Mouse (Mus musculus) myocyte (in vitro differentiated cells): ENCODE results near the gene Sumo2. TPM values are rescaled to one million over a fixed set of nuclear protein-coding genes. Genes with fewer than 3 reads are reported as not detected.
A peak's percentile ranks its signal among the peaks of the same experiment; 100 is the strongest.

ENCODE experiments used
- H3K27me3 ChIP-seq: one replicate; pipeline ENCODE4 v1.6.1; 2011; ENCODE audit not compliant: control insufficient read depth, insufficient read depth, insufficient read length
- H3K36me3 ChIP-seq: one replicate; pipeline ENCODE4 v1.6.1; 2011; ENCODE audit not compliant: control insufficient read depth, insufficient read depth
- H3K4me2 ChIP-seq: one replicate; pipeline ENCODE4 v1.6.1; 2011; ENCODE audit warnings: low read depth, control low read depth
- H3K4me3 ChIP-seq: one replicate; pipeline ENCODE4 v1.5.1; 2011; ENCODE audit warnings: mild to moderate bottlenecking, control low read depth, moderate library complexity
- H3K79me2 ChIP-seq: one replicate; pipeline ENCODE4 v1.6.1; 2011; ENCODE audit not compliant: control insufficient read depth, insufficient read depth
- H3ac ChIP-seq: one replicate; pipeline ENCODE4 v1.6.1; 2011; ENCODE audit not compliant: control insufficient read depth, insufficient read length
- CEBPB ChIP-seq: IDR thresholded peaks from 2 replicates; pipeline ENCODE4 v1.6.1; 2011; ENCODE audit warnings: mild to moderate bottlenecking, moderate library complexity; ENCODE audit not compliant: poor library complexity, insufficient read depth, severe bottlenecking
- E2F4 ChIP-seq: IDR thresholded peaks from one replicate; pipeline ENCODE4 v1.6.1; 2011; ENCODE audit warnings: mild to moderate bottlenecking, control low read depth, moderate library complexity; ENCODE audit not compliant: insufficient read depth
- MAX ChIP-seq: IDR thresholded peaks from one replicate; pipeline ENCODE4 v1.6.1; 2011; ENCODE audit warnings: low read depth, mild to moderate bottlenecking, control low read depth
- MYOD1 ChIP-seq, 3 experiments: IDR thresholded peaks; one replicate each; pipeline ENCODE4 v1.6.1; 2011; ENCODE audit warnings: control low read depth in 2 of 3, low read depth in 2 of 3, mild to moderate bottlenecking in 2 of 3, moderate library complexity in 1 of 3; ENCODE audit not compliant: insufficient read length in 2 of 3, control insufficient read depth in 1 of 3
- MYOG ChIP-seq, 3 experiments: IDR thresholded peaks; one replicate each; pipeline ENCODE4 v1.6.1; 2011; ENCODE audit warnings: control low read depth in 2 of 3, low read depth in 2 of 3, mild to moderate bottlenecking in 2 of 3; ENCODE audit not compliant: insufficient read length in 2 of 3, control insufficient read depth in 1 of 3, insufficient read depth in 1 of 3
- POLR2A ChIP-seq: IDR thresholded peaks from one replicate; pipeline ENCODE4 v1.6.1; 2011; ENCODE audit warnings: low read depth, mild to moderate bottlenecking, control low read depth, moderate library complexity; ENCODE audit not compliant: insufficient read length
- POLR2AphosphoS2 ChIP-seq: IDR thresholded peaks from one replicate; pipeline ENCODE4 v1.6.1; 2011; ENCODE audit warnings: low read depth, control low read depth; ENCODE audit not compliant: insufficient read length
- REST ChIP-seq: IDR thresholded peaks from one replicate; pipeline ENCODE4 v1.6.1; 2011; ENCODE audit warnings: mild to moderate bottlenecking, control low read depth, moderate library complexity; ENCODE audit not compliant: insufficient read depth, insufficient read length
- SRF ChIP-seq: IDR thresholded peaks from one replicate; pipeline ENCODE4 v1.6.1; 2011; ENCODE audit warnings: low read depth; ENCODE audit not compliant: control insufficient read depth, insufficient read length
- TCF12 ChIP-seq: IDR thresholded peaks from one replicate; pipeline ENCODE4 v1.6.1; 2011; ENCODE audit warnings: mild to moderate bottlenecking, control low read depth; ENCODE audit not compliant: poor library complexity, insufficient read depth, severe bottlenecking
- TCF3 ChIP-seq: IDR thresholded peaks from one replicate; pipeline ENCODE4 v1.6.1; 2011; ENCODE audit warnings: low read depth, control low read depth; ENCODE audit not compliant: insufficient read length
- USF1 ChIP-seq: IDR thresholded peaks from one replicate; pipeline ENCODE4 v1.6.1; 2011; ENCODE audit warnings: low read depth, mild to moderate bottlenecking, control low read depth, moderate library complexity
- polyA plus RNA-seq: library from polyadenylated mRNA; unstranded; fragments of >200 nt; fragmentation: generic; extraction: Trizol; gene quantifications from one replicate; pipeline ENCODE4 v1.2.1, GENCODE M21; 2012; ENCODE audit warnings: missing spikeins

Sumo2 gene
- polyA plus RNA-seq, 1 experiment, result 176 TPM

DNA sequence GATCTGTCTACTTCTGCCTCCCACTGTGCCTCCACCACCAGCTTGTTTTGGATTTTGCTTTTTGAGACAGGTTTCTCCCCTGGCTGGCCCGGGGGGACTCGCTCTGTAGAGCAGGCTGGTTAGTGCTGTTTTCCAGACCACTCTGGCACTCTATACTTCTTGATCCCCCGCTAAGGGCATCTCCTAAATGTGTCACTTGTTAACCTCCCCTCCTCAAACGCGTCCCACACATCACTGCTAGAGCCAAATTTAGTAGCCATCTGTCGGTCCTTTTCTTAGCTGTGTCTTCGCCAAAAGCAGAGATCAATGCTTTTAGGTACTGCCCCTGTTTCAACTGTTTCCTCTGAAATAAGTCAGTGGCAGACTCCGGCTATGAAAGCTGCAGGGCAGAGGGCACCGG, 17.4 kb downstream of the Sumo2 start:
- Histone ChIP-seq H3K36me3 (peaks cover 8% of the 10 kb centered on the region), H3ac (no peak overlapping the region), H3K79me2 (peaks cover 4% of the 10 kb centered on the region), H3K27me3 (no peaks in the 10 kb centered on the region), H3K4me3 (no peak overlapping the region), H3K4me2 (no peak overlapping the region)
- no peak for TF ChIP-seq USF1
- TF ChIP-seq SRF, result no peak
- peak in 1 of 3 experiments; percentile 13 for TF ChIP-seq MYOD1 (IDR thresholded peaks at IDR 0.05; ENCODE audit: control insufficient read depth in 1 of 3, insufficient read length in 2 of 3, low read depth in 2 of 3)

DNA sequence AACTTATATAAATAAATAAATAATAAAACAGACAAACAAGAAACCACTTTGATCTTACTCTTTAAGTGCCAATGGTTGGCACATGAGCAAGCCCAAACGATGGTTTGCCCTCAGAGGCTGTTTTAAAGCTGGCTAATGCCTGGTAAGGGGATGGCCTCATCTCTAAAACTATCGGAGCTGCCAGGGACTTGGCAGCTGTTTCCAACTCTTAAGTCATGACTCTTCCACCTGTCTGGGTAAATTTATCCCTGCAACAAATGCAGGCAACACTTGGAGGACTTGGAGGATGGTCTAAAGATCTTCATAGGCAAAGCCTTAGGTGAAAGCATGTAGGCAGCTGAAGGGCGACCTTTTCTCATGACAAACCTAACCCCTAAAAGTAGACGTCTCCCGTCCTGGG, 19.1 kb downstream of the Sumo2 start:
- Histone ChIP-seq H3K79me2 (peaks cover 21% of the 10 kb centered on the region), H3ac (no peak overlapping the region), H3K27me3 (no peaks in the 10 kb centered on the region), H3K4me3 (no peak overlapping the region), H3K36me3 (no peaks in the 10 kb centered on the region), H3K4me2 (peak overlapping the region; percentile 44)
- TF ChIP-seq MAX (no peak), TCF3 (no peak), MYOG (IDR thresholded peaks at IDR 0.05; ENCODE audit: control insufficient read depth in 1 of 3, insufficient read depth in 1 of 3, insufficient read length in 2 of 3, low read depth in 2 of 3) (peak in 2 of 3 experiments; percentile 61 to 96), POLR2AphosphoS2 (no peak), POLR2A (no peak), TCF12 (peak; percentile 88), E2F4 (no peak), USF1 (no peak), SRF (no peak), REST (no peak), CEBPB (no peak), MYOD1 (IDR thresholded peaks at IDR 0.05; ENCODE audit: control insufficient read depth in 1 of 3, insufficient read length in 2 of 3, low read depth in 2 of 3) (peak; percentile 45 to 81 (median 51))

DNA sequence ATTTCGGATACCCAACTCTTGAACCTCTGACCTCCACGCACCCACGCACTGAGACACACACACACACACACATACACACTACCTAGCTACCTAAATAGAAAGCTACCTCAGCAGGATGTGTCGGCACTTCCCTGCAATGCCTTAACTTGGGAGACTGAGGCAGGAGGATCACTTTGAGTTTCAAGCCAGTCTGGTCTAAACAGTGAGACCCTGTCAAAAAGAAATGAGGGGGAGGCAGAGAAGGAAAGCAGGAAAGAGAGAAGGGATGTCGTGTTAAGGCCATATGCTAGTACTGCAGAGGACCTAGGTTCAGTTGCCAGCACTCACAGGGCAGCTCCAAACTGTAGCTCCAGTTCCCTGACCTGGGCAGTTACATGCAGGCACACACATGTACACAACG, 21.1 kb downstream of the Sumo2 start:
- Histone ChIP-seq H3K36me3 (no peaks in the 10 kb centered on the region), H3ac (no peak overlapping the region), H3K79me2 (peaks cover 41% of the 10 kb centered on the region), H3K4me3 (peak overlapping the region; percentile 92), H3K27me3 (no peaks in the 10 kb centered on the region), H3K4me2 (peak overlapping the region; percentile 96)
- TF ChIP-seq SRF (no peak), E2F4 (no peak), MYOD1 (IDR thresholded peaks at IDR 0.05; ENCODE audit: control insufficient read depth in 1 of 3, insufficient read length in 2 of 3, low read depth in 2 of 3) (no peak)

DNA sequence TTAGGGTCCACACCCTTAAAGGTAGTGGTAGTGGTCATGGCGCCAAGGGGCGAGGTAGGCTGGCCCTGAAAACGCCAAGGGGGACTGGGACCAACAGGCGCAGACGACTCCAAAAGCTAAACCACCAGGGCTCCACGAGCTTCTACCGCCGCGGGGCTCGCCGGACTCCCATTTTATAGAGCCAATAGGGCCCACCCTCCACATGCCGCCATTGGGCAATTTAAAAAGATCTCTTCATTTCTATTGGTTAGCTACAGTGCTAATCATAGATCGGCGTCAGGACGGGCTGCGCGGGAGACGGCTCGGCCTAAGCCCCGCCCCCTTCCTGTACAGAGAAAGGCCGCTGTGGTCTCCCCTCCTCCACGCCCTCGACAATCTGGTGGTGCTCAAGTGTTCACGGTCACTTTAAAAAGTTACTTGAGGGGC, 21.8 kb downstream of the Sumo2 start, which contains the start of gene Jpt1:
TSS of gene Jpt1 (minus strand) at position 150 of the 426 bp plus-strand sequence.
- no peak for TF ChIP-seq SRF
- TF ChIP-seq MYOD1 (IDR thresholded peaks at IDR 0.05; ENCODE audit: control insufficient read depth in 1 of 3, insufficient read length in 2 of 3, low read depth in 2 of 3), result no peak
- no peak for TF ChIP-seq TCF3
- no peak for TF ChIP-seq MYOG (IDR thresholded peaks at IDR 0.05; ENCODE audit: control insufficient read depth in 1 of 3, insufficient read depth in 1 of 3, insufficient read length in 2 of 3, low read depth in 2 of 3)
- peak; percentile 95 for TF ChIP-seq POLR2A
- TF ChIP-seq USF1, result no peak
- TF ChIP-seq TCF12, result no peak
- TF ChIP-seq POLR2AphosphoS2, result peak; percentile 95
- no peak for TF ChIP-seq CEBPB
- TF ChIP-seq REST, result no peak
- no peak for TF ChIP-seq MAX
- TF ChIP-seq E2F4, result peak; percentile 33

DNA sequence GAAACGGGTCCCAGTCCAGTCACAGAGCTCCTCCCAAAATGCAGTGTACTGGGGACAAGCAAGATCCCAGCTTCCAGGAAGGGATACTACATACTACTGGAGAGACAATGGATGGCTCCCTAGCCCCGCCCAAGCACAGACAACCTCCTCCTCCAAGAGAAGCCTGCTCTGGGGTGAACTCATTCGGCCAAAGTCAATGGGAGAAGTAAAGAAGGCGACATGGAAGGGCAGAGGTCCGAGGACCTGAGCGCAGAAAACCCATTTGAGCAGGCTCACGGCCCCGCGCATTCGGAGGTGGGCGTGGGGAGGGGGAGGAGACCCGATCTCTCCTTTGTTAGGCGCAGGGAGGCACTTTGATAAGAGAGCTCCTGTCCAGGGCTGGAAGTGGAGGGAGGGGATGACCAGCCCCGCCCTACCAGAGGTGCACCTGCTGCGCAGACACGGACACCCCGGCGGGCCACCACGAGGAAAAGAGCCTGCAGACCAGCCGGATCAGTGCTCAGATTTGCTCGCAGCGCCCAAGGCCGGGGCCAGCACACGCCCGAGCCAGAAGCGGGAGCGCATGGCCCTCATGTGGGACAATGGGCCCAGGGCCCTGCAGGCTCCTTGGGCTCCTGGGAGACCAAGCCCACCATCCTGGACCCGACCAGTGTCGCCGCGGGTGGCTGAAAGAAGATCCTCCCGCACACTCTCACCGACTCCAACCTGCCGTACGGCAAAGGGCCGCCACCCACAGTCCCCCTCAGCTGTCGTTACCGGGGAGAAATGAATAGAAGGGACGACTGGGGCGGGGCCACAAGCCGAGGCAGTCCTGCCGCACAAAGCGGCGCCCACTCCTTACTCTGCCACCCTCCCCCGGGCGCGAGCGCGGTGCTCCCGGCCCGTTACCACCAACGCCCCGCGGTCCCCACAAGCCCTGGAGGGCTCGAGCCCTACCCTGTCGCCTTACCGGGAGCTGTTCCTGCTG, 22.5 kb downstream of the Sumo2 start:
- no peaks in the 10 kb centered on the region for H3K36me3 ChIP-seq
- no peaks in the 10 kb centered on the region for H3K27me3 ChIP-seq
- peak overlapping the region; percentile 92 for H3K4me3 ChIP-seq
- TF ChIP-seq TCF12 (no peak), MYOD1 (IDR thresholded peaks at IDR 0.05; ENCODE audit: control insufficient read depth in 1 of 3, insufficient read length in 2 of 3, low read depth in 2 of 3) (peak in 2 of 3 experiments; percentile 48 to 74), SRF (no peak), MYOG (IDR thresholded peaks at IDR 0.05; ENCODE audit: control insufficient read depth in 1 of 3, insufficient read depth in 1 of 3, insufficient read length in 2 of 3, low read depth in 2 of 3) (peak in 1 of 3 experiments; percentile 69), MAX (no peak)
- peak overlapping the region; percentile 59 for H3ac ChIP-seq
- peaks cover 54% of the 10 kb centered on the region for H3K79me2 ChIP-seq
- peak overlapping the region; percentile 96 for H3K4me2 ChIP-seq

More for the DNA sequence above, 21.8 kb downstream of the Sumo2 start, which contains the start of gene Jpt1:
- Histone ChIP-seq H3K4me2 (peak within 1 kb of the TSS; percentile 96), H3K4me3 (peak within 1 kb of the TSS; percentile 92), H3K79me2 (peaks cover 48% of the 10 kb centered on the region), H3K36me3 (no peaks in the 10 kb centered on the region), H3ac (peak within 1 kb of the TSS; percentile 59), H3K27me3 (no peaks in the 10 kb centered on the region)
